Mouse (Mus musculus) cerebellum, postnatal 25 days (tissue): ENCODE measurements around the gene Grid1.

Experiments
- DNase-seq, 2 experiments: peaks; one replicate each; pipeline ENCODE4 v3.0.0; 2021; ENCODE audit warnings: mixed read lengths in 2 of 2

Grid1 gene

GRCm38 (mm10) chr14:34837145-34837544 is 17.2 kb downstream of the Grid1 start:
- DNase-seq, result no peak

GRCm38 (mm10) chr14:34838999-34839398 is 19.1 kb downstream of the Grid1 start:
- no peak for DNase-seq

- no peak for DNase-seq
These were observed 20.0 kb downstream of the Grid1 start for GRCm38 (mm10) chr14:34839898-34840297.

DNA sequence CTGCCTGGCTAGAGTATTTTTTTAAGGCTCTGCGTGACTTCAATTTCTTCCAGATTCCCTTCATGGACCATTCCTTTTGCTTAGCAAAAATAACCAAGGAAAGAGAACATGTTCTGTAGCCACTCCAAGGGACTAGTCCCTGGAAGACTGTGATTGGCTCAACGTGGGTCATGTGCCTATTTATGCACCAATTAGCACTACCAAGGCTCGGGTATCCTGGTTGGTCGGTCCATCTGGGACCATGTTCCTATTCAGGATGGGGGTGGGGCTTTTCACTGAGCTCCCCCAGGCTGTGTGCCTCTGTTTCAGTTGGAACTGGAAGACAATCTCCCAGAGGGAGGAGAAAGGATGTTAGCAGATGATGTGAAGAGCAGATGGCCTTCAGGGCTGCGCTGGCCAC is 23.7 kb downstream of the Grid1 start:
- no peak for DNase-seq

DNA sequence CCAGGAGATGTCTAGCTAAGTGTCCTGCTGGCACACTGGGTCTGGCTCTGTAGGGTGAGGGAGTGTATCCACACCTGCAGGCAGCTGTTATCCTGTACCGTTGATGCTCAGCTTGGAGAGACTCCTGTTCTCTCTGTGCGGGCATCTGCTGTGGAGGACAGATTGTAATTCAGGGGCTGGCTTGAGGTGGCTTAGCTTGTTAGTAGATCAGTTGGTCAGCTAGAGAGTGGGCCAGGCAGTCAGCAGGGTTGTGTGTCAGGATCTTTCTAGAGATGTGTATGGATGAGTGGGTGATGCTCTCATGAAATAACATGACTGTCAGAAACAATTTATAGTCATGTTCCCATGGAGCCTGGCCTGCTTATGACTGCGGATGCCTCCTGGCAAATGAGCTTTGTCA is 24.3 kb downstream of the Grid1 start:
- DNase-seq, result no peak

DNA sequence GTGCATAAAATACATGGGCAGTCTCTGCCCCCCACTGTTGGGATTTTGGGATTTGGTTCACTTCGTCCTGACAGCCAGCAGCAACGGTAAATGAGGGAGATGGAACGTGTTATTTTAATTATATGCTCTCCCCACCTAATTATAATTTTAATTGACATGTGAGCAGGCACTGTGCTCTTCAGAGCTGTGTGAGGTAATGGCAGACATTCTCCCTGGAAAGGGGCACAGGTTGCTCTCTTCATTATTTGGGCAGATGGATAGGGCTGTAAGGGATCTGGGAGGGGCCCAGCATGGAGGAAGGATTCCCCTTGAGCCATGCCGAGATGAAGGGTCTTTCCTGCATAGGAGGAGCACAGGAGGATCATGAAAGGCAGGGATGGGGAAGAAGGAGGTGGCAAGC is 26.9 kb downstream of the Grid1 start:
- DNase-seq, result no peak

GRCm38 (mm10) chr14:34847625-34848024 is 27.7 kb downstream of the Grid1 start:
- no peak for DNase-seq

DNA sequence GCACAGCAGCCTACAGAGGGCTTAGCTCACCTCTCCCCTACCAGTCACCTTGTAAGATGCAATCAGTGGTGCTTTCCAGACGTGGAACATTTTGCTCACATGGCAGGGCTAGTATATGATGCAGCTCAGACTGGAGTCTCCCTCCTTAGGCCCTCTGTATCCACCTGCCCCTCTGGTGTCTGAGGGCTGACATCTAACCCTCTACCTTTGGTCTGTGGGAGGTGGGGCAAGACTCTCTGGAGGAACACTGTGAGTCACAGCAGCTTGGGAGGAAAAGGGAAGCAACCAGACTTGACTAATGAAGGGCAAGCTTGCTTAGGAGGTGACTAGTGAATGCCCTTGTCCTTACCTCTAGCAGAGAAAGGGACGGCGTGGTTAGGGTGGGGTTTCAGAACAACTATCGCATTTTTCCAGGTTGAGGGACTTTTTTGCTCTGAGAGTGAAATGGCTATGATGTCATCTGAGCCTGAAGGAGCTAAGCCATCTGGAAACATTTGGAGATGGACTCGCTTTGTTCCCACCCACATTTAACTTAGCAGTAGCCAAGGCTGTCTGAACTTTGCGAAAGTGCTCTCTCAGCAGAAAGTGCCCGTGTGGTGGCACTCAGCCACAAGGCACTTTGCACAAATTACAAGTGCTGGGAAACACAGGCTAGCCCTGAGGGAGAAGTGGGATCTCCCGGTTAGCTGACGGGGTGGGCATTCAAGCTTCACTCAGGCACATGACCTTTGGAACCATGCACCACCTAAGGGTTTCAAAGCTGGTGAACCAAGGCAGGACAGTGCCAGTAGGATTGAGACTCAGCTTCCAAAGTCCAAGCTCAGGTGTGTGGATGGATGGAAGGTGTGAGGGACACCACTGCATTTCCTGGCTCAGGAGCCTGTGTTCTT is 41.2 kb downstream of the Grid1 start:
- DNase-seq, result no peak

- no peak for DNase-seq
These were observed 47.4 kb downstream of the Grid1 start for GRCm38 (mm10) chr14:34867266-34867665.

- no peak for DNase-seq
These were observed 48.8 kb downstream of the Grid1 start for GRCm38 (mm10) chr14:34868513-34869260.

DNA sequence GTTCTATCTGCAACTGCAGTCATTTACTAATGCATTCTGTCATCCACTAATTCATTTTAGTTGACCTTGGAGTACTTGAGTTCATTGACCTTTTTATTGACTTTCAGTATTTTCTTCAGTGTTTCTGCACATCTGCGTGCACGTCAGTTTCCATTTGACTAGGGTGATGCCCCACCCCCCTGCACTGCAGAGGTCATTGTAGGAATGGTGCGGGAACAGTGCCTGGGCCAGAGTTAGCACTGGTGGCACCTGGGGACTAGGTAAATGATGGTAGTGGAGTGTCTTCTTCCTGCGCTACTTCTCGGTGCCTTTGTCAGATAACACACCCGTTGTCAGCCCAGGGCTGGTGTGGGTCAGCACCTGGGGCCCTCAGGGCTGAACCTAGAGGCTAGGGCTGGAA is 60.1 kb downstream of the Grid1 start:
- no peak for DNase-seq

GRCm38 (mm10) chr14:34880431-34881421 is 60.8 kb downstream of the Grid1 start:
- peak; percentile 19 to 40 for DNase-seq

DNA sequence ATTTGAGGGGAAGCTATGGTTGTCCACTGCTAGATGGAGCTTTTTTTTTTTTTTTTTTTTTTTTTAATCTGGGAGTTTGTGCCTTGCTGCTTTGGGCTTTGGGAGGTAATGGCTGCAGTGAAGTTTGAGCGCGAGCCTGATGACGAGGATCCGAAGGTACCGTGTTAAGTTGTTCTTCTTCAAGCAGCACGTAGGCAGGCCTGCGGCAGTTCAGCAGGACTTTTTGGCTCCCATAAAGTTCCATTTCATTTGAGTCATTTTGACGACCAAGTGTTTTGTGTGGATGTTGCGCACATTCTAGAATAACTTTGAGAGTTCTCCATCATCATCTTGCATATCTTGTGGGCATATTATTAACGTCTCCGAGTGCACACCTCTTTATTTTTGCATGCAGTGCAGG is 64.3 kb downstream of the Grid1 start:
- no peak for DNase-seq

- no peak for DNase-seq
These were observed 64.7 kb downstream of the Grid1 start for GRCm38 (mm10) chr14:34884611-34885010.

DNA sequence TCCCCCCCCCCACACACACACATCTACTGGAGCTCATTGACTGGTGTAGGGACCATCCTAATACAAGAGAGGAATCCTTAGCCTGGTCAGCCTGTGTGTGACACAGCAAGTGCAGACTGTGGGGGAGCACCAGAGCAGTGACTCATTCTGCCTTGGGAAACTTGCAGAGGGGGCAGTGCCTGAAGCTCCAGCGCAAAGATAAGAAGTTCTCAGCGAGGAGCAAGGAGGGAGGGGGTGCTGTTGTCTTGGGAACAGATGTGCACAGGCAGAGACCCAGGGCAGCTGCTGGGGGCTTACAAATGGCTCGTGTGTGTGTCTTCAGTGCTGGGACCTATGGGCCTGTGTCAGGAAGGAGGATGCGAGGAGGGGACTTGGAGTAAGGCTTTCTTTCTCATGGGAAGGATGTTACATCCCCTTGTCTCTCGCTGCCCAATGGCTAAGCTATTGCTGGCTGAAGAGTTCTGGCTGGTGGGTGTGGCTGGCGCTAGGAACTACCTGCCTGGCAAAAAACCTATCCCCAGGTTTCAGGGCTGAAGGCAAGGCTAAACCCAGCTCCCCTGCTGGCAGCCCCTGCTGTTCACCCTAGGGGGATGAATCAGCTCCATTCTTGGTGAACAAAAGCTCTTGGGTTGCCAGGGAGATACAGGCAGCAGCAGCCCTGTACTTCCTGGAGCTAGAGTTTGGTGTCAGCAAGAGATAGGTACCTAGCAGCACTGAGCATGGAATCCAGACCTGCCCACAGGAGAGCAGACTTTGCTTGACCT is 72.0 kb downstream of the Grid1 start:
- no peak for DNase-seq

DNA sequence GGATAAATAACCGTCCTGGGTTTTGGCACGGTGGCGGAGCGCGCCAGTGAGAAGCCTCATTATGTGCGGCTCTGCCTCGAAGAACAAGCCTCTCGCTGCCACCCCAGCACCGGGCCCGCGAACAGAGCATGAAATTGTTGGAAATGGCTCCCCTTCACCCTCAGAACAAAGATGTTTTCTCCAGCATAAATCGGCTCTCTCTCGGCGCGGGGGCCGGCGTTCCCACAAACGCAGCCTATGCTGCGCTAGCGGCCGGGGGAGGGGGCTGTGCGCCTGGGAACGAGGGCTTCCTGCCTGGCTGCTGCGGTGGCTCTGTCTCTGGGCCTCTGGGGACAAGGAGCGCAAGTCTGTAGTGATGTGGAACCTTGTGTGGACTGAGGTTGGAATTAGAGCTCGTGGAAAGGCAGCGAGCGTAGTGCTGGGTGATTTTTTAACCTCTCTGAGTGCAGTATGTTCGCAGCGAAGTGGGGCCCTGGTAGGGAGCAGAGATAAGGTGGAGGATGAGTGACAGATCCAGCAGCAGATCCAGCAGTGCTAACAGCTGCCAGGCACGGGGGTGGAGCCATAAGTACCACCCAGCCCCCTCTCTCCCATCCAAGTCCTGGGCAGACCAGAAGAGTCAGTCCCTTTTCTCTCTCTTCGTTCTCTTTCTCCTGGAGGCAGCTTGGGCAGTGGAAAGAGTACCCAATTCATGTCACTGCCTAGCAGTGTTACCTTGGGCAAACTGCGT is 76.5 kb downstream of the Grid1 start:
- DNase-seq, result peak in 1 of 2 experiments; percentile 45

DNA sequence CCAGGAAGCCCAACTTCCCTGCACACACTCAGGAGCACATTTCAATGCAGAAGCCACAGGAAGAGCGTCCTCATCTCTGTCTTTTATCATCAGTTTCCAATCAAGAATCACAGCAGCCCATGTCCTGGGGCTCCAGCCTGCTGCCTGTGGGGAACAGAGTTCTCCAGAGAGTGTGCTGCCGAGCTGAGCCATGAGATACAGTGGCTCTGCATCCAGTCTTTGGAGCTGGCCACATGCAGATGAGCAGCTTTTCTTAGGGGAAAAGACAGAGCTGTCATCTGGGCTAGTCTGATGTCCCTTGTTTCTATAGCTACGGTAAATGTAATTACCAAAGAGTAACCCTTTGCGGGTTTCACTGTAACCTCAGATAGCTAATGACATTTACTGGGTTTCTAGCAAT is 83.9 kb downstream of the Grid1 start:
- no peak for DNase-seq

GRCm38 (mm10) chr14:34905697-34906096 is 85.8 kb downstream of the Grid1 start:
- peak; percentile 18 to 31 for DNase-seq

- DNase-seq, result peak in 1 of 2 experiments; percentile 34
These were observed 88.5 kb downstream of the Grid1 start for GRCm38 (mm10) chr14:34908366-34908765.

DNA sequence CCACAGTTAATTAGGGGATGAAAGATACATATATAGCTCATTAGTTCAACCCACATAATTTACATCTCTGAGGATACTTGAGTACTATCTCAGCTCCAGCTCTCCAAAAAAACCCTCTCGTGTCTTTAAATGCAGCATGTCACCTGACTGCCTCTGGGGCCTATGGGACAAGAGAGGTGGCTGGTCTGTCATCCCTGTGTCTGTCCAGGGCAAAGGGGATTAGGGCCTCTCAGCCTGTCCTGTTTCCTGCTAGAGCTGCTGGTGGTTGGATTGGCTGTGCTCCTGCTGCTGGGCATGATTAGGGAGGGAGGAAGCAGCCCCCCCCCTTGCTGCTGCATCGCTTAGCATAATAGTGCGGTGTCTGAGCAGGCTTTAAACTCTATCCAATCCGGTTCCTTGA is 88.9 kb downstream of the Grid1 start:
- no peak for DNase-seq

GRCm38 (mm10) chr14:34916315-34916714 is 96.4 kb downstream of the Grid1 start:
- DNase-seq, result no peak
